8 mouse cellular contexts compared by ENCODE assay signal in genomic region chr11:119389851-119390270, GRCm38 (mm10). TPM values are rescaled to one million over a fixed set of nuclear protein-coding genes. Genes with fewer than 3 reads are reported as not detected.
A peak's percentile ranks its signal among the peaks of the same experiment; 100 is the strongest.
DNase-seq lines count a peak whose midpoint lies in the region; ATAC-seq and TF ChIP-seq lines count a peak whose summit lies in the region.

No protein-coding gene starts in this region.

- H3K4me2 ChIP-seq in forebrain, embryonic 13.5 days = peak overlapping the region; percentile 97
- H3K4me2 ChIP-seq in lung, postnatal 0 days (replicated peaks; ENCODE audit: low read depth, low read length) = peak overlapping the region; percentile 87

- H3K4me3 ChIP-seq in forebrain, embryonic 13.5 days = peak overlapping the region; percentile 54
- peak overlapping the region; percentile 84 for H3K4me3 ChIP-seq in lung, postnatal 0 days (ENCODE audit: low read depth, low read length)

- peak; percentile 50; the same call in 1 of the 2 replicates for ATAC-seq in forebrain, embryonic 13.5 days
- peak; percentile 75 for ATAC-seq in lung, postnatal 0 days

- intact Hi-C loops in heart, postnatal 25 days (cut with DNase I) = loop anchor here (5.0 kb wide), 1 partner anchor 33 kb away; the partner anchor contains the start of genes Sgsh and Slc26a11

- TF ChIP-seq CTCF in lung, postnatal 0 days (IDR thresholded peaks at IDR 0.05) = peak; percentile 74

- H3K4me1 ChIP-seq in forebrain, embryonic 13.5 days = peaks cover 26% of the 10 kb centered on the region
- peaks cover 8% of the 10 kb centered on the region; the same call in 1 of the 2 replicates for H3K4me1 ChIP-seq in lung, postnatal 0 days (ENCODE audit: insufficient read depth, low read depth, low read length)

- WGBS in forebrain, embryonic 13.5 days = under 1% methylated on average over 35 of the region's 35 CpGs
- 2% methylated on average over 35 of the region's 35 CpGs for WGBS in lung, postnatal 0 days

- peak; percentile 76 for DNase-seq in ES-CJ7 (ENCODE audit: low read depth, low spot score)
- peak; percentile 9 for DNase-seq in c-Kit-positive CD71-positive TER-119-positive erythroid progenitor cells, embryonic 14.5 days (ENCODE audit: low spot score)
- DNase-seq in heart, postnatal 25 days (ENCODE audit: low spot score) = peak; percentile 60
- DNase-seq in layer of hippocampus, adult 9-11 months = peak; percentile 37
- peak; percentile 90 for DNase-seq in lung, postnatal 0 days (ENCODE audit: low spot score)
- DNase-seq in ovary, postnatal 36 days (ENCODE audit: low spot score) = peak; percentile 86
- DNase-seq in thymus, postnatal 36 days = peak; percentile 46 to 51

- no peaks in the 10 kb centered on the region for H3K9me3 ChIP-seq in forebrain, embryonic 13.5 days (replicated peaks)
- no peaks in the 10 kb centered on the region for H3K9me3 ChIP-seq in lung, postnatal 0 days (ENCODE audit: low read length)

- H3K36me3 ChIP-seq in forebrain, embryonic 13.5 days (ENCODE audit: poor library complexity, severe bottlenecking) = no peaks in the 10 kb centered on the region
- H3K36me3 ChIP-seq in lung, postnatal 0 days (ENCODE audit: insufficient read depth, low read length) = no peaks in the 10 kb centered on the region

- TF ChIP-seq EP300 in lung, postnatal 0 days (IDR thresholded peaks at IDR 0.05) = no peak

- H3K27me3 ChIP-seq in forebrain, embryonic 13.5 days = peaks cover 70% of the 10 kb centered on the region
- no peaks in the 10 kb centered on the region for H3K27me3 ChIP-seq in lung, postnatal 0 days (replicated peaks; ENCODE audit: insufficient read depth, low read length)

- no peak overlapping the region; the same call in 1 of the 2 replicates for H3K27ac ChIP-seq in forebrain, embryonic 13.5 days
- H3K27ac ChIP-seq in lung, postnatal 0 days (ENCODE audit: low read length) = peak overlapping the region; percentile 98

- H3K9ac ChIP-seq in forebrain, embryonic 13.5 days = peak overlapping the region; percentile 63
- H3K9ac ChIP-seq in lung, postnatal 0 days (replicated peaks; ENCODE audit: low read depth) = peak overlapping the region; percentile 69

RNA-seq across cellular contexts. Expression of gene Rnf213, which starts 3.0 kb away (rescaled TPM):
- polyA plus RNA-seq in forebrain, embryonic 13.5 days (2015; fragmentation: Nextera tagmentation; extraction: Ambion mirVana) = 0.83 and 1.2 TPM in 2 replicates
- 10 to 100 TPM; 14.6 TPM for total RNA-seq in heart, postnatal 25 days (2021)
- polyA plus RNA-seq in lung, postnatal 0 days (2015; fragmentation: Nextera tagmentation; extraction: Ambion mirVana) = 8.2 and 9.7 TPM in 2 replicates

RNA-seq across cellular contexts. Expression of gene Slc26a11, which starts 34.5 kb away (rescaled TPM):
- 4.6 and 4.9 TPM in 2 replicates for polyA plus RNA-seq in forebrain, embryonic 13.5 days (2015; fragmentation: Nextera tagmentation; extraction: Ambion mirVana)
- total RNA-seq in heart, postnatal 25 days (2021) = 1 to 10 TPM; 2.3 to 2.8 TPM
- 11.6 and 12.0 TPM in 2 replicates for polyA plus RNA-seq in lung, postnatal 0 days (2015; fragmentation: Nextera tagmentation; extraction: Ambion mirVana)

RNA-seq across cellular contexts. Expression of gene Sgsh, which starts 34.5 kb away (rescaled TPM):
- polyA plus RNA-seq in forebrain, embryonic 13.5 days (2015; fragmentation: Nextera tagmentation; extraction: Ambion mirVana) = 4.6 and 4.7 TPM in 2 replicates
- 1 to 10 TPM; 4.8 to 5.1 TPM for total RNA-seq in heart, postnatal 25 days (2021)
- 12.6 TPM in 2 replicates for polyA plus RNA-seq in lung, postnatal 0 days (2015; fragmentation: Nextera tagmentation; extraction: Ambion mirVana)

Comparison
In these comparisons a context has a peak if more than half of its experiments do, and no peak if none do; other contexts are left out.
1. DNase-seq: peak in every context shown above with its lines; median percentile 90 in lung, postnatal 0 days; 86 in ovary, postnatal 36 days; 76 in ES-CJ7; 60 in heart, postnatal 25 days; 48 in thymus, postnatal 36 days; 37 in layer of hippocampus, adult 9-11 months; 9 in c-Kit-positive CD71-positive TER-119-positive erythroid progenitor cells, embryonic 14.5 days.